In genomic region chr1:94217407-94217806, GRCm38 (mm10) we compare ENCODE assay signal across 18 mouse cellular contexts.
"Had no signal": no experiment of that assay in that cellular context is flagged by ENCODE, and none has a peak within 500 bp of the region (broad histone marks: within the 10 kb centered on the region; RNA-seq: fewer than 3 reads in every experiment).

No protein-coding gene starts in this region.

- DNase-seq: kidney, adult 11 months; liver, embryonic 13.5 days; lung, adult 2 months; lung, postnatal 36 days; midbrain, embryonic 14.5 days; right cerebral cortex, adult 18-20 months; right cerebral cortex, postnatal 14 days; right cerebral cortex, postnatal 4 days; thymus, adult 2 months; thymus, postnatal 14 days; thymus, postnatal 4 days had no signal

- H3K36me3 ChIP-seq: intestine, embryonic 15.5 days; liver, embryonic 13.5 days; midbrain, embryonic 10.5 days; neural tube, embryonic 12.5 days; neural tube, embryonic 15.5 days had no signal

- ATAC-seq: intestine, embryonic 15.5 days; lung, postnatal 0 days had no signal

- H3K27me3 ChIP-seq: intestine, embryonic 15.5 days; liver, embryonic 13.5 days; megakaryocyte, embryonic 14.5 days; neural tube, embryonic 12.5 days; neural tube, embryonic 15.5 days had no signal

- H3K27ac ChIP-seq: intestine, embryonic 15.5 days; liver, embryonic 13.5 days; midbrain, embryonic 10.5 days; neural tube, embryonic 12.5 days; neural tube, embryonic 15.5 days; stomach, postnatal 0 days had no signal

- H3K4me1 ChIP-seq: intestine, embryonic 15.5 days; liver, embryonic 13.5 days; megakaryocyte, embryonic 14.5 days; midbrain, embryonic 10.5 days; neural tube, embryonic 12.5 days; neural tube, embryonic 15.5 days had no signal

- H3K9ac ChIP-seq: intestine, embryonic 15.5 days; liver, embryonic 13.5 days; neural tube, embryonic 12.5 days; neural tube, embryonic 15.5 days had no signal

- H3K4me2 ChIP-seq: intestine, embryonic 15.5 days; liver, embryonic 13.5 days; neural tube, embryonic 12.5 days; neural tube, embryonic 15.5 days had no signal

- H3K4me3 ChIP-seq: intestine, embryonic 15.5 days; liver, embryonic 13.5 days; megakaryocyte, embryonic 14.5 days; midbrain, embryonic 10.5 days; neural tube, embryonic 12.5 days; neural tube, embryonic 15.5 days had no signal

- H3K9me3 ChIP-seq: intestine, embryonic 15.5 days; liver, embryonic 13.5 days; megakaryocyte, embryonic 14.5 days; midbrain, embryonic 10.5 days; neural tube, embryonic 12.5 days; neural tube, embryonic 15.5 days had no signal
